Mouse (Mus musculus): ENCODE results near the gene Ttc12.

The Ttc12 gene

GRCm38 (mm10) chr9:49488912-49489895 lies 3.2 kb upstream of the Ttc12 start:
- peak; percentile 91 to 93 for DNase-seq

- DNase-seq: no peak
These were observed 2.2 kb upstream of the Ttc12 start for GRCm38 (mm10) chr9:49488258-49488657.

GRCm38 (mm10) chr9:49487657-49487943 lies 1.6 kb upstream of the Ttc12 start:
- no peak for DNase-seq

- DNase-seq: no peak
These were observed 1.0 kb upstream of the Ttc12 start for GRCm38 (mm10) chr9:49486805-49487656.

GRCm38 (mm10) chr9:49485250-49485891 lies 654 bp downstream of the Ttc12 start:
- peak; percentile 40 to 64 for DNase-seq

- DNase-seq: peak; percentile 49 to 59
These were observed 2.7 kb downstream of the Ttc12 start for GRCm38 (mm10) chr9:49483316-49483715.

GRCm38 (mm10) chr9:49472126-49472525 lies 13.9 kb downstream of the Ttc12 start:
- DNase-seq: no peak

GRCm38 (mm10) chr9:49470946-49471345 lies 15.1 kb downstream of the Ttc12 start:
- no peak for DNase-seq

- no peak for DNase-seq
These were observed 16.0 kb downstream of the Ttc12 start for GRCm38 (mm10) chr9:49470006-49470405.

- no peak for DNase-seq
These were observed 29.9 kb downstream of the Ttc12 start for GRCm38 (mm10) chr9:49456136-49456535.

- no peak for DNase-seq
These were observed 33.6 kb downstream of the Ttc12 start for GRCm38 (mm10) chr9:49452396-49452795.

- no peak for DNase-seq
These were observed 35.5 kb downstream of the Ttc12 start for GRCm38 (mm10) chr9:49450491-49450890.

- DNase-seq: no peak
These were observed 43.4 kb downstream of the Ttc12 start for GRCm38 (mm10) chr9:49442621-49443020.

- DNase-seq: no peak
These were observed 58.5 kb downstream of the Ttc12 start for GRCm38 (mm10) chr9:49427478-49427877.

GRCm38 (mm10) chr9:49426921-49427320 lies 59.1 kb downstream of the Ttc12 start, which contains the start of gene Ankk1:
Gene Ankk1, minus strand, starts transcription at chr9:49427021.
- DNase-seq: no peak

- DNase-seq: no peak
These were observed 60.4 kb downstream of the Ttc12 start for GRCm38 (mm10) chr9:49425585-49425984.

- DNase-seq: no peak
These were observed 62.2 kb downstream of the Ttc12 start for GRCm38 (mm10) chr9:49423866-49424265.

- DNase-seq: no peak
These were observed 75.4 kb downstream of the Ttc12 start for GRCm38 (mm10) chr9:49410621-49411020.

- no peak for DNase-seq
These were observed 79.0 kb downstream of the Ttc12 start for GRCm38 (mm10) chr9:49407028-49407427.

- no peak for DNase-seq
These were observed 82.3 kb downstream of the Ttc12 start for GRCm38 (mm10) chr9:49403711-49404110.

GRCm38 (mm10) chr9:49396006-49396405 lies 90.0 kb downstream of the Ttc12 start:
- no peak for DNase-seq

- no peak for DNase-seq
These were observed 93.8 kb downstream of the Ttc12 start for GRCm38 (mm10) chr9:49392242-49392641.
